Mouse (Mus musculus) MEL (cell line): ENCODE data around the gene Vcp. TPM values are rescaled to one million over a fixed set of nuclear protein-coding genes. Genes with fewer than 3 reads are reported as not detected.
A peak's percentile ranks its signal among the peaks of the same experiment; 100 is the strongest.

Experiments used
- DNase-seq: peaks from one replicate; pipeline ENCODE4 v3.0.0; 2011; ENCODE audit warnings: low read depth, low spot score
- H3K27ac ChIP-seq: 2 replicates; pipeline ENCODE4 v1.5.1; 2012; ENCODE audit warnings: low read depth, mild to moderate bottlenecking, control low read depth, low read length, moderate library complexity; ENCODE audit not compliant: control insufficient read depth
- H3K27me3 ChIP-seq, 2 experiments: fragments of 150-350 bp in 1 of 2; sonication (generic) in 1 of 2; 2 replicates each; pipeline ENCODE4 v1.6.1; 2012; ENCODE audit warnings: low read length in 2 of 2, mild to moderate bottlenecking in 2 of 2, improper control_type of control experiment in 1 of 2, moderate library complexity in 1 of 2; ENCODE audit not compliant: insufficient read depth in 2 of 2, control insufficient read depth in 1 of 2
- H3K36me3 ChIP-seq, 2 experiments: 2 replicates each; pipeline ENCODE4 v1.6.1; 2012 to 2014; ENCODE audit warnings: low read length in 2 of 2, improper control_type of control experiment in 1 of 2, inconsistent platforms in 1 of 2, mild to moderate bottlenecking in 1 of 2; ENCODE audit not compliant: insufficient read depth in 2 of 2, control insufficient read depth in 1 of 2
- H3K4me1 ChIP-seq, 2 experiments: fragments of 150-350 bp in 1 of 2; sonication (generic) in 1 of 2; 2 replicates each; pipeline ENCODE4 v1.6.1; 2012; ENCODE audit warnings: low read length in 2 of 2, improper control_type of control experiment in 1 of 2, mild to moderate bottlenecking in 1 of 2; ENCODE audit not compliant: insufficient read depth in 2 of 2, control insufficient read depth in 1 of 2
- H3K4me3 ChIP-seq, 2 experiments: fragments of 150-350 bp in 1 of 2; sonication (generic) in 1 of 2; 2 replicates each; pipeline ENCODE4 v1.5.1; 2012; ENCODE audit warnings: low read depth in 2 of 2, low read length in 2 of 2, mild to moderate bottlenecking in 2 of 2, moderate library complexity in 2 of 2, control low read depth in 1 of 2, improper control_type of control experiment in 1 of 2; ENCODE audit not compliant: control insufficient read depth in 1 of 2, insufficient read depth in 1 of 2
- H3K79me2 ChIP-seq: 2 replicates; pipeline ENCODE4 v1.6.1; 2012; ENCODE audit warnings: mild to moderate bottlenecking, low read length, moderate library complexity; ENCODE audit not compliant: control insufficient read depth, poor library complexity, insufficient read depth
- H3K9ac ChIP-seq: 2 replicates; pipeline ENCODE4 v1.6.1; 2012; ENCODE audit warnings: low read depth, mild to moderate bottlenecking, control low read depth, low read length, moderate library complexity; ENCODE audit not compliant: control insufficient read depth, poor library complexity, severe bottlenecking
- H3K9me3 ChIP-seq: fragments of 150-350 bp; sonication (generic); replicated peaks from 2 replicates; pipeline ENCODE4 v1.6.1; 2012; ENCODE audit warnings: mild to moderate bottlenecking, low read length, improper control_type of control experiment, moderate library complexity; ENCODE audit not compliant: insufficient read depth
- BHLHE40 ChIP-seq: IDR thresholded peaks from 2 replicates; pipeline ENCODE4 v1.6.1; 2012; ENCODE audit warnings: low read depth, mild to moderate bottlenecking, inconsistent platforms, low read length, improper control_type of control experiment, borderline replicate concordance
- CHD2 ChIP-seq: IDR thresholded peaks from 2 replicates; pipeline ENCODE4 v1.6.1; 2011; ENCODE audit warnings: low read length, improper control_type of control experiment
- ELF1 ChIP-seq: IDR thresholded peaks from 2 replicates; pipeline ENCODE4 v1.6.1; 2014; ENCODE audit warnings: low read depth, mild to moderate bottlenecking, inconsistent platforms, low read length, improper control_type of control experiment, moderate library complexity
- ETS1 ChIP-seq: IDR thresholded peaks from 2 replicates; pipeline ENCODE4 v1.6.1; 2012; ENCODE audit warnings: low read depth, mild to moderate bottlenecking, inconsistent platforms, low read length, improper control_type of control experiment, moderate library complexity
- GABPA ChIP-seq: IDR thresholded peaks from 2 replicates; pipeline ENCODE4 v1.6.1; 2012; ENCODE audit warnings: low read depth, mild to moderate bottlenecking, inconsistent platforms, low read length, improper control_type of control experiment, moderate library complexity
- MAFK ChIP-seq: IDR thresholded peaks from 2 replicates; pipeline ENCODE4 v1.6.1; 2011; ENCODE audit warnings: low read depth, mild to moderate bottlenecking, low read length, improper control_type of control experiment, borderline replicate concordance
- MAX ChIP-seq: IDR thresholded peaks from 2 replicates; pipeline ENCODE4 v1.6.1; 2011; ENCODE audit warnings: low read length, improper control_type of control experiment
- MXI1 ChIP-seq: IDR thresholded peaks from 2 replicates; pipeline ENCODE4 v1.6.1; 2011; ENCODE audit warnings: mild to moderate bottlenecking, low read depth, low read length, improper control_type of control experiment
- MYB ChIP-seq: IDR thresholded peaks from 2 replicates; pipeline ENCODE4 v1.6.1; 2011; ENCODE audit warnings: mild to moderate bottlenecking, low read depth, low read length, improper control_type of control experiment
- MYC ChIP-seq: IDR thresholded peaks from 2 replicates; pipeline ENCODE4 v1.6.1; 2011; ENCODE audit warnings: low read depth, mild to moderate bottlenecking, low read length, improper control_type of control experiment, moderate library complexity
- NRF1 ChIP-seq: IDR thresholded peaks from 2 replicates; pipeline ENCODE4 v1.6.1; 2014; ENCODE audit warnings: low read depth, mild to moderate bottlenecking, inconsistent platforms, low read length, improper control_type of control experiment, moderate library complexity; ENCODE audit not compliant: poor library complexity, insufficient read depth, severe bottlenecking
- POLR2A ChIP-seq, 2 experiments: IDR thresholded peaks; 2 replicates each; pipeline ENCODE4 v1.6.1; 2011 to 2012; ENCODE audit warnings: low read length in 2 of 2, mild to moderate bottlenecking in 2 of 2, control low read depth in 1 of 2, improper control_type of control experiment in 1 of 2, low read depth in 1 of 2, moderate library complexity in 1 of 2; ENCODE audit not compliant: control insufficient read depth in 1 of 2, insufficient read depth in 1 of 2, poor library complexity in 1 of 2
- POLR2AphosphoS2 ChIP-seq: IDR thresholded peaks from 2 replicates; pipeline ENCODE4 v1.6.1; 2011; ENCODE audit warnings: low read length, improper control_type of control experiment
- POLR2AphosphoS5 ChIP-seq: IDR thresholded peaks from 2 replicates; pipeline ENCODE4 v1.6.1; 2012; ENCODE audit warnings: low read depth, borderline replicate concordance, mild to moderate bottlenecking, inconsistent platforms, low read length, moderate library complexity, mixed read lengths
- RAD21 ChIP-seq: IDR thresholded peaks from 2 replicates; pipeline ENCODE4 v1.6.1; 2011; ENCODE audit warnings: mild to moderate bottlenecking, low read depth, low read length, improper control_type of control experiment
- RCOR1 ChIP-seq: IDR thresholded peaks from 2 replicates; pipeline ENCODE4 v1.6.1; 2012; ENCODE audit warnings: low read depth, mild to moderate bottlenecking, inconsistent platforms, low read length, improper control_type of control experiment
- TAL1 ChIP-seq: IDR thresholded peaks from 2 replicates; pipeline ENCODE4 v1.6.1; 2012; ENCODE audit warnings: mild to moderate bottlenecking, inconsistent platforms, low read length, moderate library complexity, mixed read lengths
- TBP ChIP-seq: IDR thresholded peaks from 2 replicates; pipeline ENCODE4 v1.8.0; 2011; ENCODE audit warnings: low read depth, low read length, improper control_type of control experiment
- TCF12 ChIP-seq: IDR thresholded peaks from 2 replicates; pipeline ENCODE4 v1.6.1; 2014; ENCODE audit warnings: low read depth, mild to moderate bottlenecking, inconsistent platforms, low read length, improper control_type of control experiment, moderate library complexity
- UBTF ChIP-seq: IDR thresholded peaks from 2 replicates; pipeline ENCODE4 v1.6.1; 2012; ENCODE audit warnings: low read depth, mild to moderate bottlenecking, inconsistent platforms, low read length, improper control_type of control experiment, moderate library complexity, borderline replicate concordance; ENCODE audit not compliant: insufficient read depth
- USF1 ChIP-seq: IDR thresholded peaks from 2 replicates; pipeline ENCODE4 v1.6.1; 2014; ENCODE audit warnings: low read depth, mild to moderate bottlenecking, inconsistent platforms, low read length, improper control_type of control experiment, moderate library complexity
- USF2 ChIP-seq, 2 experiments: IDR thresholded peaks; 2 replicates each; pipeline ENCODE4 v1.6.1; 2011 to 2012; ENCODE audit warnings: improper control_type of control experiment in 2 of 2, low read length in 2 of 2, borderline replicate concordance in 1 of 2, inconsistent platforms in 1 of 2, low read depth in 1 of 2, mild to moderate bottlenecking in 1 of 2; ENCODE audit not compliant: insufficient read depth in 1 of 2
- ZC3H11A ChIP-seq: IDR thresholded peaks from 2 replicates; pipeline ENCODE4 v1.6.1; 2012; ENCODE audit warnings: low read depth, mild to moderate bottlenecking, inconsistent platforms, low read length, improper control_type of control experiment
- ZMIZ1 ChIP-seq: IDR thresholded peaks from 2 replicates; pipeline ENCODE4 v1.6.1; 2012; ENCODE audit warnings: low read depth, mild to moderate bottlenecking, inconsistent platforms, low read length, improper control_type of control experiment, moderate library complexity
- polyA plus RNA-seq, 2 experiments: library from polyadenylated mRNA; stranded (reverse) in 1 of 2; unstranded in 1 of 2; fragments of >175 nt in 1 of 2; fragments of >200 nt in 1 of 2; gene quantifications; 2 replicates each; pipeline versions ENCODE4 v1.2.1 to v1.2.4; 2012; ENCODE audit warnings: low replicate concordance in 2 of 2, low read depth in 1 of 2; ENCODE audit not compliant: insufficient read length in 2 of 2, insufficient read depth in 1 of 2, missing spikeins in 1 of 2
- total RNA-seq: library from RNA; depleted of rRNA; stranded (reverse); fragments of 300-350 nt; gene quantifications from 2 replicates; pipeline ENCODE4 v1.2.3, GENCODE M21; 2012

Gene Vcp
- total and polyA plus RNA-seq, 3 experiments: 264 to 792 (median 420) TPM

DNA sequence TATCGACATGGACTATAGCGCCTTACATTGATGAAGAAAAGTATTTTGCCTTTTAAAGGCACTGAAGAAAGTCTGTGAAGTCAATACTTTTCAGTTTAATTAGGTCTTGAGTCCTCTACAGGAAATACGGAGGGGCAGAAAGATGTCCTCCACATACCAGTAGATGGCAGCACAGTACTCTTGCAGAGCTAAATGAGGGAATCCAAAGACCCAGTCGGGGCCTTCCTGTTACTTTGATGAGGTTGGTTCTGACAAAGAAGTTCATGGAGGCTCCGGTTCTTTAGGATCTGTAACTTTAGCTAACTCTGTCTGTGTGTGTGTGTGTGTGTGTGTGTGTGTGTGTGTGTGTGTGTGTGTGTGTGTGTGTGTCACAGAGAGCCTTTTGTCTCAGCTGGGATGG, 46.9 kb upstream of the Vcp start (continued):
- TF ChIP-seq POLR2A (IDR thresholded peaks at IDR 0.05; ENCODE audit: control insufficient read depth in 1 of 2, insufficient read depth in 1 of 2, low read depth in 1 of 2, low read length in 2 of 2, poor library complexity in 1 of 2) (no peak), USF1 (no peak), MYC (no peak), TAL1 (no peak), ELF1 (peak; percentile 36; the same call in 1 of the 2 replicates), POLR2AphosphoS5 (no peak), CHD2 (no peak), USF2 (IDR thresholded peaks at IDR 0.05; ENCODE audit: borderline replicate concordance in 1 of 2, insufficient read depth in 1 of 2, low read depth in 1 of 2, low read length in 2 of 2) (no peak), BHLHE40 (no peak), POLR2AphosphoS2 (no peak), TCF12 (0 out of 2 replicates have a peak, but pooled peaks have one; percentile 37), RAD21 (peak; percentile 90), MAFK (no peak)
- TF ChIP-seq, all 39 proteins: peak for 10

DNA sequence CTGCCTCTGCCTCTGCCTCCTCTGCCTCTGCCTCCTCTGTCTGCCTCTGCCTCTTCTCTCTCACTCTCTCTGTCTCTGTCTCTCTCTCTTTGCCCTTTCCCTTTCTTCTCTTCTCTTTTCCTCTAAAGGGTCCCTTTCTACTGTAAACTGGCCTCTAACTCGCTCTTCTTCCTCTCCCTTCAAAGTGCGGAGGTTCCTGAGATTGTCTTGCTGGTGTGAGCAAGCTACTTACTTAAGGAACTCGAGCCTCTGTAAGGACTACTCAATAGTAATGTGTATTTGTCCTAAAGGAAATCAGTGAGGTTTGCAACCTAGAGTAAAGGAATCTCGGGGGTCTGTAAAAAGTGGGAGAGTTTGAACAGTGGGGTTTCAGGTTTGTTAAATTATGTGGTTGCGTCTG, 46.3 kb upstream of the Vcp start:
- Histone ChIP-seq H3K4me3 (peak overlapping the region; percentile 46 to 62), H3K36me3 (peaks cover 0 to 9% of the 10 kb centered on the region in 2 experiments; a peak in 2 of 4 replicates), H3K9ac (peak overlapping the region; percentile 54)
- TF ChIP-seq RAD21 (no peak), GABPA (no peak), TBP (no peak), NRF1 (no peak), ZMIZ1 (no peak), RCOR1 (no peak), MXI1 (no peak), MYB (no peak), CHD2 (no peak), ETS1 (no peak), MAX (no peak), ZC3H11A (no peak), UBTF (no peak)
- TF ChIP-seq, all 39 proteins: peak for 0
- Histone ChIP-seq H3K4me1 (peaks cover 5 to 24% of the 10 kb centered on the region in 2 experiments), H3K27me3 (no peaks in the 10 kb centered on the region), H3K27ac (peak overlapping the region; percentile 24; the same call in 1 of the 2 replicates), H3K79me2 (no peaks in the 10 kb centered on the region), H3K9me3 (no peaks in the 10 kb centered on the region)
- DNase-seq: peak; percentile 46
